Mouse (Mus musculus): ENCODE data around the gene Aspdh.

GRCm38 (mm10) chr7:44463056-44463425 is 2.1 kb upstream of the Aspdh start:
- no peak for TF ChIP-seq CTCF (IDR thresholded peaks at IDR 0.05; ENCODE audit: extremely low read depth, insufficient read depth, low read length)
- no peak for TF ChIP-seq POLR2A (IDR thresholded peaks at IDR 0.05; ENCODE audit: extremely low read depth, insufficient read depth, low read length)

Data from cortical plate, adult 2 months (tissue).